Mouse (Mus musculus): ENCODE measurements around the gene Atxn10.

GRCm38 (mm10) chr15:85494163-85494621, 158.1 kb downstream of the Atxn10 start:
- TF ChIP-seq CTCF (IDR thresholded peaks at IDR 0.05; ENCODE audit: low read depth) (no peak), EP300 (IDR thresholded peaks at IDR 0.05; ENCODE audit: low read depth) (no peak)

Measured in heart, postnatal 0 days (tissue).